Mouse (Mus musculus): ENCODE measurements around the gene Msrb2.
A peak's percentile ranks its signal among the peaks of the same experiment; 100 is the strongest.

The Msrb2 gene

GRCm38 (mm10) chr2:19371390-19372158 is at the start of gene Msrb2:
Gene Msrb2 (plus strand): TSS chr2:19371440.
- DNase-seq: peak; percentile 71 to 75

- no peak for DNase-seq
These were observed 48.8 kb upstream of the Msrb2 start for GRCm38 (mm10) chr2:19322448-19322847.

- no peak for DNase-seq
These were observed 44.9 kb upstream of the Msrb2 start for GRCm38 (mm10) chr2:19326376-19326775.

- DNase-seq: no peak
These were observed 43.4 kb upstream of the Msrb2 start for GRCm38 (mm10) chr2:19327811-19328210.

- peak; percentile 12 to 15 for DNase-seq
These were observed 27.2 kb upstream of the Msrb2 start for GRCm38 (mm10) chr2:19343901-19344635.

- peak; percentile 88 to 93 for DNase-seq
These were observed 26.4 kb upstream of the Msrb2 start for GRCm38 (mm10) chr2:19344636-19345413.

- DNase-seq: no peak
These were observed 25.8 kb upstream of the Msrb2 start for GRCm38 (mm10) chr2:19345414-19345964.

- DNase-seq: no peak
These were observed 22.8 kb upstream of the Msrb2 start for GRCm38 (mm10) chr2:19348454-19348853.

GRCm38 (mm10) chr2:19350167-19350566 is 21.1 kb upstream of the Msrb2 start:
- DNase-seq: no peak

GRCm38 (mm10) chr2:19351615-19352253 is 19.5 kb upstream of the Msrb2 start:
- no peak for DNase-seq

GRCm38 (mm10) chr2:19353158-19353557 is 18.1 kb upstream of the Msrb2 start:
- no peak for DNase-seq

- DNase-seq: no peak
These were observed 8.4 kb upstream of the Msrb2 start for GRCm38 (mm10) chr2:19362880-19363279.

GRCm38 (mm10) chr2:19366426-19366825 is 4.8 kb upstream of the Msrb2 start:
- DNase-seq: no peak

- DNase-seq: no peak
These were observed 4.1 kb upstream of the Msrb2 start for GRCm38 (mm10) chr2:19367114-19367513.

GRCm38 (mm10) chr2:19373695-19374094 is 2.5 kb downstream of the Msrb2 start:
- no peak for DNase-seq

GRCm38 (mm10) chr2:19380446-19380950 is 9.3 kb downstream of the Msrb2 start:
- DNase-seq: no peak

GRCm38 (mm10) chr2:19380986-19381385 is 9.7 kb downstream of the Msrb2 start:
- no peak for DNase-seq

- DNase-seq: no peak
These were observed 11.0 kb downstream of the Msrb2 start for GRCm38 (mm10) chr2:19382206-19382605.

- no peak for DNase-seq
These were observed 11.8 kb downstream of the Msrb2 start for GRCm38 (mm10) chr2:19383006-19383405.

- no peak for DNase-seq
These were observed 14.5 kb downstream of the Msrb2 start for GRCm38 (mm10) chr2:19385772-19386171.

- DNase-seq: no peak
These were observed 17.3 kb downstream of the Msrb2 start for GRCm38 (mm10) chr2:19388329-19389103.

Data from cerebellum, postnatal 36 days (tissue).